Mouse (Mus musculus): Measurements from ENCODE around the gene Cd38.
A peak's percentile ranks its signal among the peaks of the same experiment; 100 is the strongest.

Gene Cd38

GRCm38 (mm10) chr5:43948111-43948743 is 79.9 kb downstream of the Cd38 start:
- peak; percentile 94 for DNase-seq

DNA sequence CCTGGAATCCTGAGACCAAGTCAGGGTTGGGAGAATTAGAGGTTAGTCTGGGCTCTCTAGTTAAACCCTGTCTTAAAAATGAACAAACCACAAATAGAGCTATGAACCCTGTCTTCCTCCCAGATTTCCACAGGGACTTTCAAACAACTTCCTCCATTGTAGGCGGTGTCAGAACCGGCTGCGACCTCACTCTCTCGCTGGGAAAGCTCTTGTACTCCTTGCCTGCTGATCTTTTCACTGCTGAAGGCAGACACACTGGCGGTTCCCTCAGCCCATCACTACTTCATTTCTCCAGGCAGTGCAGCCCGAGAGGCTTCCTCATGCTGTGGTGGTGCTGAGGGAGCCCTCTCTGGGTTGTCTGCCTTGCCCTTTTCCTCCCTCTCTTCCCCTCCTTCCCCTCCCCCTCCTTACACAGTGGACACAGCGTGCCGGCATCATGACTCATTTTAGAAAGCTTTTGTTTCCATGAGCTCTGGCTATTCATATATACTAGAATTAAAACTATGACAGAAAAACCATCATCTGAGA is 80.5 kb downstream of the Cd38 start:
- DNase-seq: peak; percentile 64

- DNase-seq: no peak
These were observed 84.9 kb downstream of the Cd38 start for GRCm38 (mm10) chr5:43953241-43953640.

- no peak for DNase-seq
These were observed 91.6 kb downstream of the Cd38 start for GRCm38 (mm10) chr5:43959884-43960440.

- no peak for DNase-seq
These were observed 92.7 kb downstream of the Cd38 start for GRCm38 (mm10) chr5:43961056-43961455.
